Mouse (Mus musculus) frontal cortex, postnatal 36 days (tissue): ENCODE data around the gene Psma7.

Experiments
- DNase-seq, 2 experiments: peaks; one replicate each; pipeline ENCODE4 v3.0.0; 2022; ENCODE audit warnings: low spot score in 2 of 2

Psma7 gene

GRCm38 (mm10) chr2:180042256-180042857, at the start of gene Psma7, which contains the start of gene Ss18l1:
Psma7 (minus strand) TSS chr2:180042433.
Ss18l1 (plus strand) TSS chr2:180042509.
- peak; percentile 85 to 89 for DNase-seq

DNA sequence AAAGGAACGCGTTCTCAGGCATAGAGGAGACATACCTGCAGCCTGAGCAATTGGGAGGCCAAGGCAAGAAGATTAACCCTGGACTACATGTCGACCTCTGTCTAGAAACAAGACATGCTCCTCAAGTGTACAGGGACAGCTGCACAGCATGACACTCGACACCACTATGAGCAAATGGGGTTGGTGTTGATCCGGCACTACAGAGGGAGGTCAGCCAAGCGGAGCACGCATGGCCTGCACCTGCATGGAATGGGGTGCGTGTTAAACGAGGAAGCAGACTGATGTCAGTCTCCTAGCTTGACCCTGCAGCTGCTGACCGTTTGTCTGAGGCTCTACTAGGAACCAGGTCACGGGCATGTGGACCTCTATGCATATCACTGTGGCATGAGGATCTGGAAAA, 48.1 kb upstream of the Psma7 start:
- no peak for DNase-seq

DNA sequence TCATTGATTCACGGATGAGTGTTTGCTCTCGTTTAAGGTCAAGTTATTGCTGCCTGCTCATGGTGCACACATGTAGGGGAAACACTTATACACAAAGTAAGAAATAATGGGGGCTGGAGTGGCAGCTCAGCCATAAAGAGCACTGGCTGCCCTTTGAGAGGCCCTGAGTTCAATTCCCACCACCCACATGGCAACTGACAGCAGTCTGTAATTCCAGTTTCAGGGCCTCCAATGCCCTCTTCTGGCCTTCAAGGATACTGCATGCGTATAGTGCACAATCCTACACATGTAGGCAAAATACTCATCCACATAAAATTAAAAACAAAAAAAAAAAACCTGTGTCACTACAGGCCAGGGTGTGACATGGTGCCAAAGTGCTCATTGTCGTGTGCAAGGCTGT, 45.2 kb upstream of the Psma7 start:
- DNase-seq: no peak

GRCm38 (mm10) chr2:180086637-180087027, 44.4 kb upstream of the Psma7 start:
- no peak for DNase-seq

- DNase-seq: no peak
Observed at GRCm38 (mm10) chr2:180085926-180086636, 43.8 kb upstream of the Psma7 start.

DNA sequence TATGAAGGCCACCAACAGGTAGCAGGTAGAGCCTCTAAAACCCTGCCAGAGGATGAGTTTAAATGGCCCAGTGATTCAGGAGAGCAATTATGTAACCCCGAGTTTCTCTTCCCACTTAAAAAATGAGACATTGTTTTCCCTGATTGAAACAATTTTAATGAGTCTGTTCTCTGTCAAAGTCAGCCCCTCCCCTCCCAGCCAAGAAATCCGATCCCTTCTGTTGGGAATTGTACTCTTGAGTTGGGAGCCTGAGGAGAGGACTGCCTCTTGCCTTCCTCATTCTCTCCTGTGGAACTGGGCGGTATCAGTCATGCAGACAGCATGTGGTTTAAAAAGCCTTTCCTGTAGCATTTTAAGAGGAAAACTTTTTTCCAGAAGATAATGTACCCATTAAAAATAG, 42.3 kb upstream of the Psma7 start:
- DNase-seq: no peak

GRCm38 (mm10) chr2:180083063-180083462, 40.8 kb upstream of the Psma7 start:
- no peak for DNase-seq

DNA sequence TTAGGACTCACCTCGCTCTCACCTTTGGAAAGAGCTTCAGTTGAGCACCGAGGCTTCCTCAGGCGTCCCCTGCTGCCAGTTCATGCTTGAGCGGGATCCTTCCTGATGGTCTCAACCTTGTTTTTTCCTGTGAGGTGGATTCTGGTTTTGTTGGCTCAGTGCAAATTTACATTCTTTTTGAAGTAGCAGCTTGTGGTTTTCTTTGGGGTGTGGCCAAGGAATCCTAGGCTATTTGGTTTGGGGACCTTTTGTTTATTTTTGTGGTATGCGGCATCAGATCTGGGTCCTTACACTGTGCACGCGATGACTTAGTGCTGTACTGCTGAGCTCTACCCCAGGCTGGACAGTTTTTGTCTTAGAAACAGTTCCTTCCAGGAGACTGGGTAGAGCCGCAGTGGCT, 38.4 kb upstream of the Psma7 start:
- no peak for DNase-seq

DNA sequence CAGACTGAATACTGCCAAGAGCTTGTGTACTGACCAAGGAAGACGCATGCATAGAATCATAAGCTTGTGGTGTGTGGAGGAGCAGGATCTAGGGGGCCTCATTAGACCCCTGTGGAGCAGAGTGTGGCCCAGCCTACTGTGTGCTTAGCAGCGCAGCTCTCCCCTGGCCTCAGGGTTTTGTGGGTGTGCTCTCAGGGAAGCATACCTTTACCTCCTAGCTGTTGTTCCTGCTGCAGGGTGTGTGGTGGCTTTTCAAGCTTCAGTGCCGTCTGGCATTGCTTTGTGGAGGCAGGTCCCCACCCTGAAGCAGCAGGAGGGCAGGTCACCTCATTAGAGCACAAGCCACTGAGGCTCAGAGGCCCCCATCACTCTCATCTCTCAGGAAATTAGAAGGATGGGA, 35.4 kb upstream of the Psma7 start:
- DNase-seq: no peak

- DNase-seq: no peak
Observed at GRCm38 (mm10) chr2:180072886-180073285, 30.7 kb upstream of the Psma7 start.

DNA sequence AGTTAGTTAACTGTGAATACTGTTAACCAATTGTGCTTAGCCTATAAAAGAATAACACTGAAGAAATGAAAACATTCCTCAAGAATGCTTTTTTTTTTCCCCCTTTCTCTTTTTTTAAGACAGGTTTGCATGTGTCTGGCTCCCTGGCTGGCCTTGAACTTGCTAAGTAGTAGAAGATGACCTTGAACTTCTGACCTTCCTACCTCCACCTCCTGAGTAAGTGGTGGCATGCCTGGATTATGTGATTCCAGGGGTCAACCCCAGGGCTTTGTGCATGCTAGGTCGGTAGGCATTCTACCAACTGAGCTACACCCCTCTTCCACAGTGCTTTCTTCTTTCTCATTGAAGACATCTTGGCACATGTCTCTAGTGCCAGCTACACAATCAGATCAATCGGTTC, 29.4 kb upstream of the Psma7 start:
- DNase-seq: no peak

- peak; percentile 96 to 97 for DNase-seq
Observed at GRCm38 (mm10) chr2:180070481-180071453, 28.5 kb upstream of the Psma7 start, which contains the start of gene Mtg2. Mtg2 (plus strand) TSS chr2:180070588.

- no peak for DNase-seq
Observed at GRCm38 (mm10) chr2:180069770-180070480, 27.7 kb upstream of the Psma7 start.

DNA sequence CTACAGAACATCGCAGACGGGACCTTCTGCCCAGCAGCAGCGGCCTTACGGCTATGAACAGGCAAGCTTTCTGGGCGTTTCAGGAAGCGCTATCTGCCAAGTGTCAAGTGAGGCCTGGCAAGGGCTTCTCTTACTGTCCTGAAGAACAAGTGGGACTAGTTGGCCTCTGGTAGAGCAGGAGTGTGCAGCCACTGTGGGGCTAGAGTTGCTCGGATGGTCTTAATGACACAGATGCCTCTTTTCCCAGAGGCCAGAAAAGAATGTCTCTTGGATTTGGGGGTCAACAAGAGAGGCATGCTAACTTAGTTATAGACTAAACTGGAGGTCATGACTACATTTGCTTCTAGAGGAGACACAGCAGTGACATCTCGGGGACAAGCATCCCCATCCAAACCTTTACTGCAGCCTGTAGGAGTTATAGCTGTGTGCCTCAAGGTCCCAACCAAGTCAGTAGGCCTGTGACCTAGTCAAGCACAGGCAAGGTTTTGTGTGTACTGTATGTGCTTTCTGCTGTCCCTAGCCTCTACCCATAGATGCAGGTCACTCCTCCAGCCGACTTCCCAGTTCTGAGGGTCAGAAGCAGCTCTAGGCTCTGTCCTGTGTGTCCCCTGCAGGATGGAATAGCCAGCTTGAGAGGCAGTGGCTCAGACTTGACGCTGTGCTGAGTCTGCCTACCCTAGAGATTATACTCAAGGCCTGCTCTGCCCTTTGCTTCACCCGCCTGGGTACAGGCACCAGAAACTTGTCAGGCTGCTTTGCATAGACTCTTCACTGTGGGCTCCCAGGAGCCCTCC, 21.3 kb upstream of the Psma7 start:
- no peak for DNase-seq

DNA sequence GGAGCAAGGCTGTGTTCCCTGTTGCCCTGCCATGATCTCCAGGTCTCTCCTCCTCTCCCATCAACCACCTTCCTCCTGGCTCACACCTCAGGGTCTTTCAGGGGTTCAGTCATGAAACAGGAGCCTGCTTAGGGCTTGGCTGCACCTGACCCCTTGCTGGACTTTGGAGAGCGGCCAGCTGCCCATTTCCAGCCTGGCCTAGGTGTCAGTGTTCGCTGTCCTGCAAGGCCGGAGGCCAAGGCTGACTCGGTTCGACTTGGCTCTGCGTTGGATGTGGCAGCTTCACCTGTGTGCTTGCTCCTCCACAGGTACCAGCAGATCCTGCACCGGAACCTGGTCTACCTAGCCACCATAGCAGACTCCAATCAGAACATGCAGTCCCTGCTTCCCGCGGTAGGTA, 10.8 kb upstream of the Psma7 start:
- DNase-seq: no peak

GRCm38 (mm10) chr2:180051986-180052733, 9.9 kb upstream of the Psma7 start:
- DNase-seq: no peak

DNA sequence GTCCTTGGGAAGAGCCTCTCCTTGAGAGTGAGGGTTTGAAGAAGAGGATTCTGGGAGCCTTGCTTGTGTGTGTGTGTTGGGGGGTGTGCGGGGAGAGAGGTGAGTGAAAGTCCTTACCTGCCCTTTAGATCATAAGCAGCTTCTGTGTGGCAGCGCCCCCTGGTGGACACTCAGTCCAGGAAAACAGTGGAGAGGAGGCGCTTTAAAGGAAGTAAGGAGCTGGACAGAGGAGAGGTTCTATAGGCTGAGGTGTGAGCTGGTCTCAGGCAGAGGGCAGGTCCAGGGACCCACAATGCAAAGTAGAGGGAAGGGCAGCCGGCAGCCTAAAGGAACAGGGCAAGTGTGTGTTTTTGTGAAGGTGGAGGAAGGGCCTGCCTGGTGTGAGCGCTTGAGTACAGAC, 8.8 kb upstream of the Psma7 start:
- DNase-seq: peak; percentile 72 to 80

- DNase-seq: peak; percentile 59 to 64
Observed at GRCm38 (mm10) chr2:180047980-180048635, 5.9 kb upstream of the Psma7 start.

DNA sequence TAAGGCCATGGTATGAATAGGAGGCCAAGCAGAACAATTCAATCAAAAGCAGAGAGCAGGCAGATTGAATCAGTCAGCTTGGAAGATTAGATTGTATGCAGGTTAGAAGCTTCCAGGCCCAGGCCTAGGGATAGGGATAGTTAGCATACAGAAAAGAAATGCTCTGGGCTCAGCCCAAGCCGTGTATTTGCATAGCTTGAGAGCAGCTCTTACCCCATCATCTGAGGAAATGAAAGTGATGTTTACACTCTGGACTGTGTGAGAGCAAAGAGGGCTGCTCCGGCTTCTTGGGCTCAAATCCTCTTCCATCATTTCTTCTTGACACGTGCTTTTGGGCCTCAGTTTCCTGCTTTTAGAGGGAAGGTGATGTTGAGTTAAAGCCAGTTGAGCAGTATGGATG, 5.3 kb upstream of the Psma7 start:
- no peak for DNase-seq

- no peak for DNase-seq
Observed at GRCm38 (mm10) chr2:180045283-180045682, 3.0 kb upstream of the Psma7 start.
